Mouse (Mus musculus): Measurements from ENCODE around the gene Scamp5. TPM values are rescaled to one million over a fixed set of nuclear protein-coding genes. Genes with fewer than 3 reads are reported as not detected.

The Scamp5 gene
- polyA plus RNA-seq (2016; fragmentation: Nextera tagmentation; extraction: Ambion mirVana): 47.5 and 49.9 TPM in 2 replicates

DNA sequence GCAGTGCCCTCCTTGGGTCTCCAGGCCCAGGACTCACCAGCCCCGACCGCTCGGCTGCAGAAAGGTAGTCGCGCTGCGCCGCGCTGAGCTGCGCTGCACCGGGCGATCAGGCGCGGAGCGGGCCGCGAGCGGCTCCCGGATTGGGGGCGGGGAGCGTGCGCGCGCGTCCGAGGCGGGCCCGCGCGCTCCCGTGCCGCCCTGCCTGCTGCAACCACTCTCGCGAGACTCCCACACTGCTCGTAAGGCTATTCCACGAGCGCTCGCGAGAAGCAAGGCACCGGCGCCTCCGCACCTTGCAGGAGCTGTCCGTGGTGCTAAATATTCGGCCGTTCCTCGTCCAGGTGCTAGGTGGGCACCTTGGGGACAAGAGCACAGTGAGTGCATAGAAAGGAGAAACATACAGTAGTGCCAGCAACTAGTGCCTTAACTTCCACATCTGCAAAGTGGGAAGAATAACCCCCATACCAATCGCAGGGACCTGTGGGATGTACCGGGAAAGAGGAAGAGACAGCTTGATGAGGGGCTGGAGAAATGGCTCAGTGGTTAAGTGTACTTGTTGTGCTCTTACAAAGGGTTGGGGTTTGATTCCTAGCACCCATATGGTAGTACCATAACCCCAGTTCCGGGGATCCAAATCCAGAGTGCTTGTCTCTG is at the start of gene Scamp5:
Gene Scamp5, minus strand, starts transcription at position 165 of the 654 bp plus-strand sequence.
- Histone ChIP-seq H3K27me3 (0 out of 2 replicates have a peak, but pooled peaks cover 3% of the 10 kb centered on the region), H3K9ac (peak within 1 kb of the TSS; percentile 84), H3K27ac (peak within 1 kb of the TSS; percentile 83), H3K9me3 (replicated peaks) (no peaks in the 10 kb centered on the region), H3K36me3 (peaks cover 5% of the 10 kb centered on the region; the same call in 1 of the 2 replicates), H3K4me1 (peaks cover 24% of the 10 kb centered on the region), H3K4me2 (replicated peaks) (peak within 1 kb of the TSS; percentile 63), H3K4me3 (peak within 1 kb of the TSS; percentile 74)
- WGBS: 1% methylated on average over 47 of the region's 48 CpGs
- ATAC-seq (ENCODE audit: low FRiP score): peak; percentile 95

DNA sequence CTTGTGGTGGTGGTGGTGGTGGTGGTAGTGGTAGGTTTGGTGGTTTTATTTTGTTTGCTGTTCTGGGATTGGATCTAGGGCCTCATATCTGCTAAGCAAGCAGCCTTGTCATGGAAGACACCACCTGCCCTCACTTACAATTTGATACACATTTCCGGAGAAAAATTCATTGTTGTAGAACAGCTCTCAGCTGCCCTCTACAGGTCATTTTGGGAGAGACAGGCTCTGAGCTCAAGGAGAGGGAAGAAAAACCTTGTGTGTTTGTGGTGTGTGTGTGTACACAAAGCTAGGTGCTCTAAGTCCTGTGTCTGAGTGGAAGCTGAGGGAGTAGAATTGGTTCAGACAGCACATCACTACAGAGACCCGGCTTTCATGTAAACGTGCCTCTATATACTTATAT is 49.3 kb upstream of the Scamp5 start:
- H3K4me2 ChIP-seq (replicated peaks): no peak overlapping the region
- no peak for ATAC-seq (ENCODE audit: low FRiP score)
- H3K9ac ChIP-seq: no peak overlapping the region
- no peaks in the 10 kb centered on the region for H3K27me3 ChIP-seq
- peaks cover 3% of the 10 kb centered on the region for H3K4me1 ChIP-seq
- no peak overlapping the region for H3K27ac ChIP-seq
- no peaks in the 10 kb centered on the region for H3K9me3 ChIP-seq (replicated peaks)
- 18% methylated on average over 3 of the region's 3 CpGs for WGBS
- no peaks in the 10 kb centered on the region for H3K36me3 ChIP-seq
- no peak overlapping the region for H3K4me3 ChIP-seq

DNA sequence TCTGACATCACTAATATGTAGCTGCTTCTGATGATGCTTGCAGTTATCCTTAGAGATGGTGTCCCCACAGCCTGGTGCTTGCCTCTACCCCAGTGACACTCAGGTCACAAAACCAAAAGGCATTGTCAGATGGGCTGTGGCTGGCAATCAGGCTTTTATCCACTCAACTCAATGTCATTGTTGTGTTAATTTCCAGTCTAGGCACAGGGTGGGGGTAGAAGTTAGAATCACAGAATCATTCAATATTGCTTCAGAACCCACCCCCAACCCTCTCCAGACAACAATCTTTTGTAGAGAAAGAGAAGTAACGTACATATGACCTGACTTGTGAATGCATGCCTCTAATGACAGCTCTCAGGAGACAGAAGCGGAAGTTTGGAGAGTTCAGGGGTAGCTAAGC is 42.7 kb upstream of the Scamp5 start:
- H3K4me2 ChIP-seq (replicated peaks): no peak overlapping the region
- H3K27me3 ChIP-seq: peaks cover 14% of the 10 kb centered on the region
- no peak for ATAC-seq (ENCODE audit: low FRiP score)
- no peak overlapping the region for H3K4me3 ChIP-seq
- H3K27ac ChIP-seq: no peak overlapping the region
- H3K9ac ChIP-seq: no peak overlapping the region
- H3K9me3 ChIP-seq (replicated peaks): no peaks in the 10 kb centered on the region
- peaks cover 11% of the 10 kb centered on the region for H3K4me1 ChIP-seq
- H3K36me3 ChIP-seq: no peaks in the 10 kb centered on the region
- WGBS: 38% methylated on average over 2 of the region's 2 CpGs

DNA sequence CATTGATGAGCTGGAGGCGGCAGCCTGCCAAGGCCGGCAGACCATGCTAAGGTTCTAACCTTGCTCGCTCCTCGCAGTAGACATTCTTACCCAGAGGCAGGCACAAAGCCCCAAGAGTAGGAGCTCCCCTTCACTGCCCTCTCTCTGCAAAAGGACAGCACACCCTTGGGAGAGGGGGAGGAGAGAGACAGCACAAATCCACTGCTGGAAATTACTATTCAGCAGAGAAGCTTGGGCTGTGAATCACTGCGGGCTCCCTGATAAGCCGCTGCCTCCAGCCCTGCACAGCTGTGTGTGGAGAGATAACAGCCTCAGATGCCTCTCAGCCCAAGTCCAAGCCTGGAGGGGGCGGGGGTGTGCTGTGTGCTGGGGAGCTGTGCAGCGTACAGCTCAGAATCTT is 37.8 kb upstream of the Scamp5 start:
- Histone ChIP-seq H3K9ac (no peak overlapping the region), H3K27ac (peak overlapping the region; percentile 41), H3K4me3 (no peak overlapping the region), H3K27me3 (peaks cover 63% of the 10 kb centered on the region), H3K4me1 (peaks cover 56% of the 10 kb centered on the region), H3K4me2 (replicated peaks) (peak overlapping the region; percentile 1; the same call in 1 of the 2 replicates), H3K9me3 (replicated peaks) (no peaks in the 10 kb centered on the region), H3K36me3 (no peaks in the 10 kb centered on the region)
- ATAC-seq (ENCODE audit: low FRiP score): peak; percentile 79
- WGBS: 11% methylated on average over 8 of the region's 8 CpGs

DNA sequence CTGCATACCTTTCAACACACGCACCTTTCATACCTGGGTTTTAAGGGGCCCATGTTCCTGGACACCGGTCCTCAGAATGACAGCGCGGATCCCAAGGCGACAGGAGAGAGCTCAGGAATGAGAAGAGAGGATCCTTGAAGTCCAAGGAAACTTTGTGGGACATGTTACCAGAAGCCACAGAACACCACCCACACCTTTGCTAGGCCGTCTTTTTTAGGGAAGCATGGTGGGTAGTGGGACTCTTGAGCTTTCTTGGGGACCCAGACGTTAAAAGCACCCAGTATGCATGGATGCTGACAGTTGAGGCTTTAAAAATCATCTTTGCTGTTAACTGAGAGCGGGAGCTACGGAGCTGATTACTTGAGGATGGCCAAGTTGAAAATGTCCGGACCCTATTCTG is 37.0 kb upstream of the Scamp5 start:
- Histone ChIP-seq H3K9ac (no peak overlapping the region), H3K36me3 (no peaks in the 10 kb centered on the region), H3K27ac (peak overlapping the region; percentile 41; the same call in 1 of the 2 replicates), H3K9me3 (replicated peaks) (no peaks in the 10 kb centered on the region), H3K4me2 (replicated peaks) (peak overlapping the region; percentile 82), H3K27me3 (peaks cover 71% of the 10 kb centered on the region), H3K4me1 (peaks cover 57% of the 10 kb centered on the region), H3K4me3 (peak overlapping the region; percentile 35)
- WGBS: 56% methylated on average over 10 of the region's 10 CpGs
- ATAC-seq (ENCODE audit: low FRiP score): no peak

DNA sequence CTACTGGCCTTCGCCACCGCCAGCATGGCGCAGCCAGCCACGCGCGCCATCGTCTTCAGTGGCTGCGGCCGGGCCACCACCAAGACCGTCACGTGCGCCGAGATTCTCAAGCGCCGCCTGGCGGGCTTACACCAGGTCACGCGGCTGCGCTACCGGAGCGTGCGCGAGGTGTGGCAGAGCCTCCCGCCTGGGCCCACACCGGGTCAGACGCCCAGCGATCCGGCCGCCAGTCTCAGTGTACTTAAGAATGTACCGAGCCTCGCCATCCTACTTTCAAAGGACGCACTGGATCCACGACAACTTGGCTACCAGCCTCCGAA is 36.5 kb upstream of the Scamp5 start:
- Histone ChIP-seq H3K36me3 (no peaks in the 10 kb centered on the region), H3K27me3 (peaks cover 76% of the 10 kb centered on the region), H3K27ac (no peak overlapping the region), H3K4me2 (replicated peaks) (peak overlapping the region; percentile 82), H3K9me3 (replicated peaks) (no peaks in the 10 kb centered on the region), H3K4me3 (peak overlapping the region; percentile 35), H3K4me1 (peaks cover 60% of the 10 kb centered on the region), H3K9ac (peak overlapping the region; percentile 44)
- WGBS: 0% methylated on average over 34 of the region's 34 CpGs
- ATAC-seq (ENCODE audit: low FRiP score): peak; percentile 50; the same call in 1 of the 2 replicates

DNA sequence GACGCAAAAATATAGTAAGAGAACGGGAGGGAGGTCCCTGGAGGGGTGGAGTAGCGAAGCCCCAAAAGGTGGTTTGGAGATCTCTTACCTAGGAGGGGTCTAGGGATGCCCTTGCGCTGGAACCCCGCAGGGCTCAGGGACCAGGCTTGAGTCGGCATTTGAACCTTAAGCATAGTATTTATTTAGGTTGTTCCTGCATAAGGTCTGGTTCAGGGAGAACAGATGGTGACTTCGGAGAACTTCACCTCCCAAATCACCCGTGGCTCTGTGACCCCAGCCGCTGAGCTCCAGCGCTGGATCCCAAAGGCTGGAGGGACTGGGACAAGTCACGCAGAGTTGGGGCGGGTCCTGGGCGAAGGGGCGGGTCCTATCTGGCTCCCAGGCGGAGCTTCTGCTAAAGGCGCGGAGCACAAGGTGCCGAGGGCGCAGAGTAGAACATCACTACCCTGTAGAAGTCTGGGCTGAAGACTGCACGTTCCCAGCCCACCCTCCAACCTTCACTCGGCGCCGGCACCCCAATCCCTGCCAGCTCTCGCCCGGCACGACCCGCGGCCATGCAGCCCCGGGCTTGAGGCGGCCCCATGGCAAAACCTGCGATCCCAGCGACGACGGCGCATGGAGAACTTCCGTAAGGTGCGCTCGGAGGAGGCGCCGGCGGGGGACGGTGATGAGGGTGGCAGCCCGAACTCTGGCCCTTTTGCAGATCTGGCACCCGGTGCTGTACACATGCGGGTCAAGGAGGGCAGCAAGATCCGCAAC is 35.9 kb upstream of the Scamp5 start, which contains the start of gene Rpp25:
Gene Rpp25, plus strand, starts transcription at position 405 of the 759 bp plus-strand sequence.
- no peaks in the 10 kb centered on the region for H3K9me3 ChIP-seq (replicated peaks)
- ATAC-seq (ENCODE audit: low FRiP score): peak; percentile 33
- H3K4me1 ChIP-seq: peaks cover 60% of the 10 kb centered on the region
- WGBS: under 1% methylated on average over 46 of the region's 46 CpGs
- peak within 1 kb of the TSS; percentile 44 for H3K9ac ChIP-seq
- 0 out of 2 replicates have a peak within 1 kb of the TSS, but pooled peaks have one; percentile 17 for H3K27ac ChIP-seq
- H3K4me3 ChIP-seq: peak within 1 kb of the TSS; percentile 35
- peak within 1 kb of the TSS; percentile 82 for H3K4me2 ChIP-seq (replicated peaks)
- peaks cover 76% of the 10 kb centered on the region for H3K27me3 ChIP-seq
- H3K36me3 ChIP-seq: no peaks in the 10 kb centered on the region

DNA sequence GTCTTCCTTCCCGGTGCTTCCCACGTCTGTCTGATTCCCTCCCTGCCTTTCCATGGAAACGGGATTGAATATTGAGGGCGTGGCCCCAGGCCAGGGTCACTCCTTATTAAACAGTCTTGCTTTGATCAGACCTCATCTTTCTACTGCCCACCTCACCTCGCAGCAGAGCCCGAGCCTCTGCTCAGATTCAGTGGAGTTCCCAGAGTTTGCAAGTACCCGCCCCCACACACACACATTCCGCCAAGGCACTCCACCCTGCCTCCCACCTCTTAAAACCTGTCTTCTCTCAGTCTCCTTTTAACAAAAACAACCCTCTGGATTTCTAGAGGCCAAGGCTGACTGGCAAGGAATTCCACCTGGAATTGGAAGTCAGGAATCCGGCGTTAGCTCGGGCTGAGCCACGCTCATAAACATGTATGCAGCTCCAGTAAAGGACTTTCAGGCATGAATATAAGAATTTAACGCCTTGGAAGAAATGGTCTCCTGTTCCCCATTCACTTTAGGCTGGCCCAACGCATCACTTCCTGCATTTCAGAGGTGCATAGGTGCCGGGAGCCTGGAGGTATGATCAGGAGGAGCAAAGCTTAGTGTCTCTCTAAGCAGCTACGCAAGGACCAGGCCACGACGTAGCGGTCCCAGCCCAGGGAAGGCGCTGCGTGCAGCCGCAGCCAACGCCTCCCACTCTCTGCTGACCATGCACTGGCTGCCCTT is 35.2 kb upstream of the Scamp5 start:
- H3K9ac ChIP-seq: no peak overlapping the region
- 2% methylated on average over 23 of the region's 23 CpGs for WGBS

DNA sequence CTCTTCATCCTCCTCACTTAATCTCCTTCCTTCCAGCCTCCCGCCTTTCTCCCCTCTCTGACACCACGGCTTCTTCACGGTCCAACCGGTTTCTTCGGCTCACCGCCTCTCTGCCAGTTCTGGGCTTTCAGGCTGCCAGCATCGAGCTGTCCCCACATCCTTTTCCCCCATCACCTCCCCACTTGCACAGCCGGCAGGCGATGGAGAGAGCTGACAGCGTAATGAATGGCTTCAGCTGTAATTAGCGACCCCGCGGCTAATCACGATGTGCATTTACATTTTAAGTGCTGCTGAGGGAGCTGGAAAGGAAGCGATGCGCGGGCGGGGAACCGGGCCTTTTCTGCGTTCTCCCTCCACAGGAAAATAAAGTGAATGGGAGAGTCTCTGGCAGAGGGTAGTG is 34.0 kb upstream of the Scamp5 start:
- H3K27me3 ChIP-seq: peaks cover 75% of the 10 kb centered on the region
- H3K27ac ChIP-seq: peak overlapping the region; percentile 77
- H3K9me3 ChIP-seq (replicated peaks): no peaks in the 10 kb centered on the region
- no peaks in the 10 kb centered on the region for H3K36me3 ChIP-seq
- peak overlapping the region; percentile 20 for H3K4me3 ChIP-seq
- ATAC-seq (ENCODE audit: low FRiP score): peak; percentile 43; the same call in 1 of the 2 replicates
- H3K4me2 ChIP-seq (replicated peaks): peak overlapping the region; percentile 82
- H3K4me1 ChIP-seq: peaks cover 63% of the 10 kb centered on the region
- WGBS: under 1% methylated on average over 20 of the region's 20 CpGs
- H3K9ac ChIP-seq: no peak overlapping the region

More for the DNA sequence above, 35.2 kb upstream of the Scamp5 start:
- Histone ChIP-seq H3K4me3 (peak overlapping the region; percentile 35), H3K27ac (0 out of 2 replicates have a peak overlapping the region, but pooled peaks have one; percentile 77), H3K9me3 (replicated peaks) (no peaks in the 10 kb centered on the region), H3K27me3 (peaks cover 76% of the 10 kb centered on the region), H3K36me3 (no peaks in the 10 kb centered on the region), H3K4me2 (replicated peaks) (peak overlapping the region; percentile 82), H3K4me1 (peaks cover 63% of the 10 kb centered on the region)
- ATAC-seq (ENCODE audit: low FRiP score): no peak

DNA sequence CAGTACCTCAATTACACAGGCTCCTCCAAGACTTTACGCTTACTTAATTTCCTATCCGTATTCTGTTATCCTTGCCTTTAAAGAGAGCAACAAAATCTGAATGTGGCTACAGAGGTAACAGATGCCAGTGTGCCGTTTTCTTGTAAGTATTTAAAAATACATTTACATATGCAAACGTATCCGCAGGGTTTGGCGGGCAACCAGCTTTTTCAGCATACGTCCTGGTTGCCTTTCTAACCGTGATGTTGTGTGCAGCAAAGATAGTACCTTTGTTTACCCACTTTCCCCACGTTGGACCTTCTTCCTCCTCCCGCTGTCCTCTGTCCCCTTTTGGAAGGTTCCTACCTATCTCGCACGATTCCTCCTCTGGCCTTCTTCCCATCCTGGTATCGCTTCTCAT is 33.6 kb upstream of the Scamp5 start:
- Histone ChIP-seq H3K4me2 (replicated peaks) (peak overlapping the region; percentile 82), H3K27ac (peak overlapping the region; percentile 77), H3K27me3 (peaks cover 71% of the 10 kb centered on the region), H3K4me3 (peak overlapping the region; percentile 20), H3K9ac (no peak overlapping the region), H3K4me1 (peaks cover 63% of the 10 kb centered on the region), H3K36me3 (no peaks in the 10 kb centered on the region), H3K9me3 (replicated peaks) (no peaks in the 10 kb centered on the region)
- WGBS: 6% methylated on average over 13 of the region's 13 CpGs
- ATAC-seq (ENCODE audit: low FRiP score): no peak

DNA sequence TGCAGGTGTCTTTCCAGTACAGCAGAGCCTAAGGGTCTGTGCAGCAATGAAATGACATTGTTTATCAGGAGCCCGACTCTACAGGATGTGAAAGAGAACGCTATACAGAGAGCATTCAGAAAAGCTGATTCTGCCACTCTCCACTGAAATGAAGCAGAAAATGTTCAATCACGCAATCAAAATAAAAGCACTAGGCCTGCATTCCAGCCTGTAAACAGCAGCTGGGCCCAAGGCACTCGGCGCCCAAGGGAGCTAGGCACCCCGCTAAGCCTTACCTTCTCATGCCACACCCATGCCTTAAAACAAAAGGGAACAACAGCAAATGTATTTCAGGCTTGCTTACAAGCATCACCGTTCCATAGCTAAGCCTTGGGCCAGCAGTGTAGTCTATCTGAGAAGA is 30.7 kb upstream of the Scamp5 start:
- 50% methylated on average over 7 of the region's 7 CpGs for WGBS
- H3K36me3 ChIP-seq: no peaks in the 10 kb centered on the region
- no peaks in the 10 kb centered on the region for H3K9me3 ChIP-seq (replicated peaks)
- no peak overlapping the region for H3K9ac ChIP-seq
- peaks cover 38% of the 10 kb centered on the region for H3K4me1 ChIP-seq
- H3K4me3 ChIP-seq: no peak overlapping the region
- 0 out of 2 replicates have a peak overlapping the region, but pooled peaks have one; percentile 23 for H3K27ac ChIP-seq
- peaks cover 44% of the 10 kb centered on the region for H3K27me3 ChIP-seq
- H3K4me2 ChIP-seq (replicated peaks): no peak overlapping the region
- no peak for ATAC-seq (ENCODE audit: low FRiP score)

DNA sequence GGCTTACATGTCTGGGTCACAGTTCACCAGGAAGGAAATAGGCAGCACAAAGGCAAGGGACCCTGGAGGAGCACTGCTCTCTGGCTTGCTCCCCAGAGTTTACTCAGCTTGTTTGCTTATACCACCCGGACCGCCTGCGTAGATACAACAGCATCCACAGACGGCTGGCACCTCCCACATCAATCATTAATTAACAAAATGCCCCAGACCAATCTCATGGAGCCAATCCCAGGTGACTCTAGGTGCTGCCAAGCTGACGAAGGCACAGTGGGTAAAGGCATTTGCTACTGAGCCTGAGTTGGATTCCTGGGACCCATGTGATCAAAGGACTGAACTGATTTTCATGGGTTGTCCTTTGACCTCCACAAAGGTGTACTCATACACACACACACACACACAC is 29.4 kb upstream of the Scamp5 start:
- H3K9ac ChIP-seq: no peak overlapping the region
- peaks cover 25% of the 10 kb centered on the region for H3K4me1 ChIP-seq
- H3K9me3 ChIP-seq (replicated peaks): no peaks in the 10 kb centered on the region
- no peak overlapping the region for H3K4me3 ChIP-seq
- no peaks in the 10 kb centered on the region for H3K36me3 ChIP-seq
- H3K27me3 ChIP-seq: peaks cover 31% of the 10 kb centered on the region
- ATAC-seq (ENCODE audit: low FRiP score): no peak
- WGBS: 75% methylated on average over 5 of the region's 5 CpGs
- H3K27ac ChIP-seq: no peak overlapping the region
- no peak overlapping the region for H3K4me2 ChIP-seq (replicated peaks)

All from hindbrain, embryonic 12.5 days (tissue).